Mouse (Mus musculus) kidney, adult 9 months (tissue): ENCODE data around the gene Timm13.

Experiments
- DNase-seq: peaks from one replicate; pipeline ENCODE4 v3.0.0; 2022

The Timm13 gene

DNA sequence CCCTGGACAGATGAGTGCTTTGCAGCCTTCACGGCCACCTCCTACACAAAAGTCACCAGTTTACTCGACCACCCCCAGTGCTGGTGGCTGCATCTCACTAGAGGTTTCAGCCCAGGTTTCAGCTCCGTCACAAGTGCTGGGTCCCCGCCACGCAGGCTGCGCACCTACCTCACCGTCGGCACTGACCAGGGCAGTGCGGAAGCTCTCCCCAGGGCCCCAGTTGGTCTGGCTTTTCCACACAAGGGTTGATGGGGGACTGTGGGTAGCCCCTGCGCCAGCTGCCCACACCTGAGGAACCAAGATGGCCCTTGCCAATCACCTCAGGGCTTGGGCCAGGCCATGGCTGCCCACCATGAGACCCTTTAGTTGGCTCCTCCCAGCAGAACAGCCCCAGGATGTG lies 2.5 kb upstream of the Timm13 start:
- DNase-seq: no peak

- no peak for DNase-seq
These were observed 1.6 kb upstream of the Timm13 start for GRCm38 (mm10) chr10:80902273-80902940.

GRCm38 (mm10) chr10:80901409-80902272 lies 872 bp upstream of the Timm13 start:
- DNase-seq: peak; percentile 57

- DNase-seq: peak; percentile 32
These were observed 1.0 kb downstream of the Timm13 start for GRCm38 (mm10) chr10:80899591-80900317.

DNA sequence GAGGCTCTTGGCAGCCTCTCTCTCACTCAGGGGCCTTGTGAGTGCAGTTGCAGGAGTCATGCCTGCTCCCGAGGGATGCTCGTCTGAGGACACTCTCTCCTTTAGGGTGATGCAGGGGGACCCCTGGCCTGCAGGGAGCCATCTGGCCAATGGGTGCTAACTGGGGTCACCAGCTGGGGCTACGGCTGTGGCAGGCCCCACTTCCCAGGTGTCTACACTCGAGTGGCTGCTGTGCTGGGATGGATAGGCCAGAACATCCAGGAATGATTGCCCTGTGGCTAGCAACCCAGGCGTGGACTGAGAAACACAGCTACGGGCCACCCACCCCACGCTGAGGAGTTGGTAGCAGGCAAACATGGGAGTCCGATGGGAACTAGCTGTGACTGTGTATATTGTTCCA lies 1.7 kb downstream of the Timm13 start:
- no peak for DNase-seq

DNA sequence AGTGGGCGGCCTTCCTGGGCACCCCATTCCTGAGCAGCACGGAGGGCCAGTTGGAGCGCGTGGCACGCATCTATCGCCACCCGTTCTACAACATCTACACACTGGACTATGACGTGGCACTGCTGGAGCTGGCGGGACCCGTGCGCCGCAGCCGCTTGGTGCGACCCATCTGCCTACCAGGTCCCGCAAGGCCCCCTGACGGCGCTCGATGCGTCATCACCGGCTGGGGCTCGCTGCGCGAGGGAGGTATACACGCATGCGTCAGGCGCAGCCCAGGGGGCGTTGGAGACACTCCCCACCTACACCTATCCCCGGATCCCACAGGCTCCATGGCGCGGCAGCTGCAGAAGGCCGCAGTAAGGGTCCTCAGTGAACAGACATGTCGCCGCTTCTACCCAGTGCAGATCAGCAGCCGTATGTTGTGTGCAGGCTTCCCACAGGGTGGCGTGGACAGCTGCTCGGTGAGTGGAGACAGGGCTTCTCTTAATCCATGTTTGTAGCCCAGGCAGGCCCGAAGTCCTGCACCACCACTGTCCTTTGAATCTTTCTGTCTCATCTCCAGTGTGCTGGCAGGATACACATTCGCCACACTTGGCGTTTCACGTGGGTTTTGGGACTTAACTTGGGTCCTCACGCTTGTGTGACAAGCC lies 2.8 kb downstream of the Timm13 start:
- no peak for DNase-seq

- no peak for DNase-seq
These were observed 3.9 kb downstream of the Timm13 start for GRCm38 (mm10) chr10:80896581-80897485.

- DNase-seq: no peak
These were observed 5.1 kb downstream of the Timm13 start for GRCm38 (mm10) chr10:80895697-80896096.

DNA sequence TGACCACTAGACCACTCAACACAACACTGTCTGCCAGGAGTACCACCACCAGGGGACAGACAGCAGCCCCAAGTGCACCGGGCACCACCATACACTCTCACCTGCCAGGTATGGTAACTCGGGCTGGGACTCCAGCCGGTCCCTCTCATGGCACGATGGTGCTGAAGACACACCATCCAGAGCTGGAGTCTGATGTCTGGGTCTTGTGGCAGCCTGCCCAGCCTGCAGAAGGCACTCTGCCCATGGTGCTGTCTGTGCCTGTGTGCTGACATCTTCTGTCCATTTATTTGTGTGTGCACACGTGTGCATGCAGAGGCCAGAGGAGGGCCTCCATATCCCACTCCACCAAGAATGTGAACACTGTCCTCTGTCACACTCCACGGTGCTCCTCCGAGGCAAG lies 5.7 kb downstream of the Timm13 start:
- DNase-seq: no peak

DNA sequence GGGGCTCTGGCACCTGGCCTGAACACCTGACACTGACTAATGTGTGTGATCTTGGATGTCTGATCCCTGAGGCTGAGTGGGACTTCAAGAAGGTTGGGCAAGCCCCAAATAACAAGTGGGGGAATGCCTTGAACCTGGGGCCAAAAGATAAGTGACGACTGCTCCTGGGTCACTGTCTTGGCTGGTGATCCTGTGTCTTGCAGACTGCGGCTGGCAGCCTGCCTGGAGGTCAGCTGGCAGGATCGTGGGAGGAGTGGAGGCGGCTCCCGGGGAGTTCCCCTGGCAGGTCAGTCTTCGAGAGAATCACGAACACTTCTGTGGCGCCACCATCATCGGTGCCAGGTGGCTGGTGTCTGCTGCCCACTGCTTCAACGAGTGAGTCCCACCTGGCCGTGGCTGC lies 13.6 kb downstream of the Timm13 start:
- peak; percentile 84 for DNase-seq

- peak; percentile 82 for DNase-seq
These were observed 19.5 kb downstream of the Timm13 start for GRCm38 (mm10) chr10:80881301-80881700.

- no peak for DNase-seq
These were observed 19.9 kb downstream of the Timm13 start for GRCm38 (mm10) chr10:80880901-80881300.

GRCm38 (mm10) chr10:80880131-80880641 lies 20.6 kb downstream of the Timm13 start:
- peak; percentile 71 for DNase-seq

DNA sequence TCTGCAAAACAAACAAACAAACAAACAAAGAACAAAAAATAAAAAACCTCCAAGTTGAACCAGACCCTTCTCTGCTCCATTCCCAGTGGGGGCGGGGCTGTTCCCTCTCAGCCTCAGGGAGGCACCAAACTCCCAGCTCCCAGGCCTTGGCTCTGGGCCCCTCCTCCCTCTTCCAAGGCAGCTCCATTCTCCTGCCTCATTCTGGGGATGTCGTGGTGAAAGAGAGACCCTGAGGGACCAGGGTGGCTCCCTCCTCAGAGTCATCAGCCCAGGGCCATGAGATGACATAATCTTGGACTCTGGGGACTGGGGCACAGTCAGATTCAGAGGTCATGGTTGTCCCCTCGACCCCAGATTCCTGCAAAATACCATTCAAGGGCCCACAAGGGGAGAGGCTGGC lies 24.2 kb downstream of the Timm13 start:
- no peak for DNase-seq

GRCm38 (mm10) chr10:80876028-80876427 lies 24.7 kb downstream of the Timm13 start:
- DNase-seq: peak; percentile 67

- DNase-seq: no peak
These were observed 26.7 kb downstream of the Timm13 start for GRCm38 (mm10) chr10:80874035-80874434.

GRCm38 (mm10) chr10:80871581-80871980 lies 29.2 kb downstream of the Timm13 start, which contains the start of gene Tmprss9:
Tmprss9 (plus strand) TSS chr10:80871848.
- DNase-seq: peak; percentile 36

DNA sequence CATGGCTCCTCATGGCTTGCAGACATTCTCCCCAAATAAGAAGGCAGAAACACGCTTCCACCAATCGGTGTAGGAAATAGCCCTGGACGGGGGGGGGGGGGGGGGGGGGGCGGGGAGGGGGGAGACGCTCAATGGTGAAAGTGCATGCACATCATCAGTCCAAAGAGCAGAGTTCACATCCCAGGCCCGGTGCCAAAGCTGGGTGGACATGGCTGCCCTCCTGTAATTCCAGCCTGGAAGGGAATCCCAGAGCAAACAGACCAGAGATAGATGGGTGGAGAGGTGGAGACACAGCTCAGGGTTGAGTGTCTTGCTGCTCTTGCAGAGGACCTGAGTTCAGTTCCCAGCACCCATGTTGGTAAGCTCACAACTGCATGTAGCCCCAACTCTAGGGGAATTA lies 29.8 kb downstream of the Timm13 start:
- DNase-seq: peak; percentile 92

GRCm38 (mm10) chr10:80864446-80864845 lies 36.3 kb downstream of the Timm13 start:
- DNase-seq: no peak

- no peak for DNase-seq
These were observed 38.5 kb downstream of the Timm13 start for GRCm38 (mm10) chr10:80862305-80862704.

DNA sequence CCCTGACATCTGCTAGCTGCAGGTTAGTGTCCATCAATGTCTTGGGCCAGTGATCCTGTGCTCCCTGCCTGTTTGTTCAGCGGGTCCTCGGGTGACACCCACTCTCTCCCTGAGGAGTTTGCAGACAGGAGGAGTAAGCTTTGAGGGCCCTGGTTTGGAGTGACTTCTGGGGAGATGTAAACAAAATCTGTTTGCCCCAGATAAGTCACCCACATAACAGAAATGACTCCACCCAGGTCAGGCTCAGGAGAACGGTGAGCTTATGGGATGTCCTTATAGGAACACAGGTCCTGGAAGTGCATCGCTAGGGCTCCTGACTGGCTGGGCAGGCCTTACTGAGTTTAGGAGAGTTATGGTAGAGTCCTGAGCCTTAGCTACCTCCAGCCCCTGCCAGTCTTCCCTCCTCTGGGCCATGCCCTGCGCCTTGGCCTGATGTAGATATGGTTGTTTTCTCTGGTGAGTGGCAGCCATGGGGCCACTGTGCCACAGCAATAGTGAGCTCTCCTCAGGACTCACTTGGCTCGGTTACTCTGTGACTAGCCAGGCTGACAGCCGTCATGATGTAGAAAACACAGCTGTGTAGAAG lies 42.3 kb downstream of the Timm13 start:
- no peak for DNase-seq
